Mouse (Mus musculus) CH12.LX (cell line): ENCODE results near the gene Ager. TPM values are rescaled to one million over a fixed set of nuclear protein-coding genes. Genes with fewer than 3 reads are reported as not detected.

Experiments used
- DNase-seq: peaks from one replicate; pipeline ENCODE4 v3.0.0-alpha.2; 2013; ENCODE audit errors: extremely low read depth
- H3K27ac ChIP-seq: 2 replicates; pipeline ENCODE4 v1.5.1; 2012; ENCODE audit warnings: low read depth, mild to moderate bottlenecking, control low read depth, moderate library complexity; ENCODE audit not compliant: insufficient read depth
- H3K27me3 ChIP-seq: replicated peaks from 2 replicates; pipeline ENCODE3; 2012; ENCODE audit warnings: inconsistent platforms
- H3K36me3 ChIP-seq, 2 experiments: replicated peaks in 1 of 2; 2 replicates each; pipeline versions ENCODE3 to v1.6.1; 2012; ENCODE audit warnings: inconsistent platforms in 1 of 2, low read length in 1 of 2, mild to moderate bottlenecking in 1 of 2, mixed read lengths in 1 of 2, moderate library complexity in 1 of 2; ENCODE audit not compliant: control insufficient read depth in 1 of 2, insufficient read depth in 1 of 2
- H3K4me1 ChIP-seq, 2 experiments: 2 replicates each; pipeline ENCODE4 v1.6.1; 2012; ENCODE audit warnings: inconsistent platforms in 1 of 2, moderate library complexity in 1 of 2; ENCODE audit not compliant: insufficient read depth in 2 of 2, control insufficient read depth in 1 of 2
- H3K4me2 ChIP-seq: 2 replicates; pipeline ENCODE4 v1.6.1; 2012; ENCODE audit warnings: low read depth, mild to moderate bottlenecking, control low read depth; ENCODE audit not compliant: poor library complexity, insufficient read depth, severe bottlenecking
- H3K4me3 ChIP-seq, 3 experiments: fragments of 150-350 bp in 1 of 3; sonication (generic) in 1 of 3; replicated peaks in 1 of 3; 2 replicates each; pipeline versions ENCODE3 to v1.5.1; 2011 to 2012; ENCODE audit warnings: low read depth in 2 of 3, low read length in 2 of 3, mild to moderate bottlenecking in 2 of 3, moderate library complexity in 2 of 3, control low read depth in 1 of 3, improper control_type of control experiment in 1 of 3, inconsistent platforms in 1 of 3, mixed read lengths in 1 of 3; ENCODE audit not compliant: poor library complexity in 1 of 3
- H3K79me2 ChIP-seq: replicated peaks from 2 replicates; pipeline ENCODE4 v1.6.1; 2012; ENCODE audit warnings: mild to moderate bottlenecking, moderate library complexity; ENCODE audit not compliant: control insufficient read depth, poor library complexity, insufficient read depth, severe bottlenecking; ENCODE audit errors: extremely low read depth
- H3K9ac ChIP-seq: 2 replicates; pipeline ENCODE4 v1.6.1; 2012; ENCODE audit warnings: low read depth, mild to moderate bottlenecking, control low read depth, moderate library complexity; ENCODE audit not compliant: insufficient read depth
- H3K9me3 ChIP-seq: replicated peaks from 2 replicates; pipeline ENCODE3; 2012; ENCODE audit warnings: low read length, inconsistent platforms, mixed read lengths
- BHLHE40 ChIP-seq: IDR thresholded peaks from 2 replicates; pipeline ENCODE4 v1.6.1; 2011; ENCODE audit warnings: mild to moderate bottlenecking, low read depth, low read length, improper control_type of control experiment
- CHD1 ChIP-seq: IDR thresholded peaks from 2 replicates; pipeline ENCODE4 v1.6.1; 2012; ENCODE audit warnings: low read depth, low read length, improper control_type of control experiment, inconsistent platforms
- CHD2 ChIP-seq: IDR thresholded peaks from 2 replicates; pipeline ENCODE4 v1.6.1; 2011; ENCODE audit warnings: low read length, improper control_type of control experiment
- CTCF ChIP-seq, 2 experiments: IDR thresholded peaks in 1 of 2; conservative IDR thresholded peaks in 1 of 2; 2 replicates each; pipeline ENCODE4 v1.5.1; 2011 to 2012; ENCODE audit warnings: low read depth in 2 of 2, low read length in 2 of 2, improper control_type of control experiment in 1 of 2, inconsistent platforms in 1 of 2, mild to moderate bottlenecking in 1 of 2, moderate library complexity in 1 of 2
- E2F4 ChIP-seq: IDR thresholded peaks from 2 replicates; pipeline ENCODE4 v1.6.1; 2011; ENCODE audit warnings: low read depth, low read length, improper control_type of control experiment; ENCODE audit not compliant: insufficient replicate concordance
- ELF1 ChIP-seq: IDR thresholded peaks from 2 replicates; pipeline ENCODE4 v1.6.1; 2014; ENCODE audit warnings: low read depth, mild to moderate bottlenecking, inconsistent platforms, low read length, improper control_type of control experiment
- EP300 ChIP-seq: IDR thresholded peaks from 2 replicates; pipeline ENCODE4 v1.6.1; 2011; ENCODE audit warnings: low read length, improper control_type of control experiment
- ETS1 ChIP-seq: conservative IDR thresholded peaks from 2 replicates; pipeline ENCODE4 v1.6.1; 2012; ENCODE audit warnings: low read depth, mild to moderate bottlenecking, inconsistent platforms, low read length, improper control_type of control experiment, moderate library complexity
- GABPA ChIP-seq: IDR thresholded peaks from 2 replicates; pipeline ENCODE4 v1.6.1; 2012; ENCODE audit warnings: low read depth, low read length, improper control_type of control experiment, inconsistent platforms; ENCODE audit not compliant: insufficient replicate concordance
- HCFC1 ChIP-seq: IDR thresholded peaks from 2 replicates; pipeline ENCODE4 v1.6.1; 2012; ENCODE audit warnings: low read depth, mild to moderate bottlenecking, inconsistent platforms, low read length, improper control_type of control experiment
- IRF4 ChIP-seq: IDR thresholded peaks from 2 replicates; pipeline ENCODE4 v1.6.1; 2014; ENCODE audit warnings: low read depth, mild to moderate bottlenecking, inconsistent platforms, low read length, improper control_type of control experiment
- JUN ChIP-seq: IDR thresholded peaks from 2 replicates; pipeline ENCODE4 v1.6.1; 2011; ENCODE audit warnings: low read depth, mild to moderate bottlenecking, low read length, improper control_type of control experiment, moderate library complexity; ENCODE audit not compliant: insufficient read depth
- JUND ChIP-seq: conservative IDR thresholded peaks from 2 replicates; pipeline ENCODE4 v1.6.1; 2011; ENCODE audit warnings: low read depth, low read length, improper control_type of control experiment
- KAT2A ChIP-seq: IDR thresholded peaks from 2 replicates; pipeline ENCODE4 v1.6.1; 2012; ENCODE audit warnings: low read length, improper control_type of control experiment, inconsistent platforms; ENCODE audit not compliant: insufficient replicate concordance
- MAFK ChIP-seq: IDR thresholded peaks from 2 replicates; pipeline ENCODE4 v1.6.1; 2011; ENCODE audit warnings: low read length, improper control_type of control experiment; ENCODE audit not compliant: insufficient replicate concordance
- MAX ChIP-seq: IDR thresholded peaks from 2 replicates; pipeline ENCODE4 v1.6.1; 2011; ENCODE audit warnings: low read length, improper control_type of control experiment
- MAZ ChIP-seq: IDR thresholded peaks from 2 replicates; pipeline ENCODE4 v1.6.1; 2012; ENCODE audit warnings: low read depth, mild to moderate bottlenecking, inconsistent platforms, low read length, improper control_type of control experiment, moderate library complexity
- MEF2A ChIP-seq: IDR thresholded peaks from 2 replicates; pipeline ENCODE4 v1.6.1; 2014; ENCODE audit warnings: low read depth, mild to moderate bottlenecking, inconsistent platforms, low read length, improper control_type of control experiment, borderline replicate concordance
- MXI1 ChIP-seq: IDR thresholded peaks from 2 replicates; pipeline ENCODE4 v1.6.1; 2011; ENCODE audit warnings: mild to moderate bottlenecking, low read depth, low read length, improper control_type of control experiment
- MYC ChIP-seq: IDR thresholded peaks from 2 replicates; pipeline ENCODE4 v1.6.1; 2011; ENCODE audit warnings: low read depth, mild to moderate bottlenecking, improper control_type of control experiment, low read length
- NELFE ChIP-seq: IDR thresholded peaks from 2 replicates; pipeline ENCODE4 v1.6.1; 2011; ENCODE audit warnings: low read depth, low read length, improper control_type of control experiment
- NRF1 ChIP-seq: IDR thresholded peaks from 2 replicates; pipeline ENCODE4 v1.6.1; 2014; ENCODE audit warnings: low read depth, mild to moderate bottlenecking, inconsistent platforms, low read length, improper control_type of control experiment, moderate library complexity
- PAX5 ChIP-seq: IDR thresholded peaks from 2 replicates; pipeline ENCODE4 v1.6.1; 2012; ENCODE audit warnings: low read length, inconsistent platforms, mixed read lengths
- POLR2A ChIP-seq: IDR thresholded peaks from 2 replicates; pipeline ENCODE4 v1.6.1; 2011; ENCODE audit warnings: low read depth, mild to moderate bottlenecking, improper control_type of control experiment, low read length
- POLR2AphosphoS2 ChIP-seq: IDR thresholded peaks from 2 replicates; pipeline ENCODE4 v1.6.1; 2011; ENCODE audit warnings: low read depth, low read length, improper control_type of control experiment
- RAD21 ChIP-seq: IDR thresholded peaks from 2 replicates; pipeline ENCODE4 v1.6.1; 2011; ENCODE audit warnings: low read depth, mild to moderate bottlenecking, low read length, improper control_type of control experiment, moderate library complexity
- RCOR1 ChIP-seq: conservative IDR thresholded peaks from 2 replicates; pipeline ENCODE4 v1.6.1; 2012; ENCODE audit warnings: low read depth, mild to moderate bottlenecking, inconsistent platforms, low read length, improper control_type of control experiment
- SIN3A ChIP-seq: IDR thresholded peaks from 2 replicates; pipeline ENCODE4 v1.6.1; 2012; ENCODE audit warnings: low read length, improper control_type of control experiment, inconsistent platforms
- SMC3 ChIP-seq: IDR thresholded peaks from 2 replicates; pipeline ENCODE4 v1.6.1; 2011; ENCODE audit warnings: low read depth, low read length, improper control_type of control experiment
- TBP ChIP-seq: conservative IDR thresholded peaks from 2 replicates; pipeline ENCODE4 v1.6.1; 2011; ENCODE audit warnings: low read depth, low read length, improper control_type of control experiment
- TCF12 ChIP-seq: IDR thresholded peaks from 2 replicates; pipeline ENCODE4 v1.6.1; 2014; ENCODE audit warnings: low read depth, mild to moderate bottlenecking, inconsistent platforms, low read length, improper control_type of control experiment
- UBTF ChIP-seq: IDR thresholded peaks from 2 replicates; pipeline ENCODE4 v1.6.1; 2012; ENCODE audit warnings: low read depth, mild to moderate bottlenecking, inconsistent platforms, low read length, improper control_type of control experiment, moderate library complexity
- USF1 ChIP-seq: IDR thresholded peaks from 2 replicates; pipeline ENCODE4 v1.6.1; 2014; ENCODE audit warnings: low read depth, mild to moderate bottlenecking, inconsistent platforms, low read length, improper control_type of control experiment
- USF2 ChIP-seq: conservative IDR thresholded peaks from 2 replicates; pipeline ENCODE4 v1.6.1; 2011; ENCODE audit warnings: low read depth, low read length, improper control_type of control experiment
- ZC3H11A ChIP-seq: IDR thresholded peaks from 2 replicates; pipeline ENCODE4 v1.6.1; 2012; ENCODE audit warnings: low read depth, mild to moderate bottlenecking, inconsistent platforms, low read length, improper control_type of control experiment
- ZKSCAN1 ChIP-seq: IDR thresholded peaks from 2 replicates; pipeline ENCODE4 v1.6.1; 2012; ENCODE audit warnings: low read depth, inconsistent platforms, low read length, improper control_type of control experiment, borderline replicate concordance
- ZMIZ1 ChIP-seq: IDR thresholded peaks from 2 replicates; pipeline ENCODE4 v1.6.1; 2012; ENCODE audit warnings: low read depth, mild to moderate bottlenecking, inconsistent platforms, low read length, improper control_type of control experiment
- ZNF384 ChIP-seq: IDR thresholded peaks from 2 replicates; pipeline ENCODE4 v1.6.1; 2012; ENCODE audit warnings: low read depth, low read length, improper control_type of control experiment, inconsistent platforms
- dilution Hi-C: fragments of 300-500 bp; cut with MboI; formaldehyde crosslinking; loops from 2 replicates; pipeline ENCODE4 v1.14.3; 2020; ENCODE audit warnings: low sequenced_read_pairs; ENCODE audit not compliant: extremely low pct_unique_long_range_greater_than_20kb, extremely low pct_ligation_motif_present
- in situ Hi-C: fragments of 300-500 bp; cut with MboI; formaldehyde crosslinking; loops from 3 replicates; pipeline ENCODE4 v1.14.3; 2019; ENCODE audit warnings: low sequenced_read_pairs, low pct_ligation_motif_present, low pct_unique_long_range_greater_than_20kb, mixed read lengths
- polyA plus RNA-seq: library from polyadenylated mRNA; unstranded; fragments of >175 nt; gene quantifications from 2 replicates; pipeline ENCODE4 v1.2.1, GENCODE M21; 2012; ENCODE audit warnings: low read depth; ENCODE audit not compliant: insufficient read length
- total RNA-seq, 2 experiments: library from RNA; depleted of rRNA; stranded (reverse); fragments of 300-350 nt in 1 of 2; fragments of >200 nt in 1 of 2; gene quantifications; 2 replicates each; pipeline ENCODE4 v1.2.3; 2012 to 2014

Gene Ager
- total and polyA plus RNA-seq, 3 experiments = 0.55 to 3.5 (median 0.81) TPM

- H3K4me3 ChIP-seq = peak within 1 kb of the TSS; percentile 51 to 88 (median 82)
- H3K9me3 ChIP-seq = no peaks in the 10 kb centered on the region
- H3K27me3 ChIP-seq = no peaks in the 10 kb centered on the region
- DNase-seq = peak; percentile 60
- in situ Hi-C loops (no loop called here), dilution Hi-C loops (no loop called here)
- peaks cover 8 to 47% of the 10 kb centered on the region in 2 experiments; a peak in 2 of 4 replicates for H3K4me1 ChIP-seq
- peak within 1 kb of the TSS; percentile 67 for H3K9ac ChIP-seq
- peak within 1 kb of the TSS; percentile 73 for H3K4me2 ChIP-seq
- no peak for TF ChIP-seq EP300
- no peak for TF ChIP-seq CHD1
- TF ChIP-seq ZMIZ1 = peak; percentile 59; the same call in 1 of the 2 replicates
- TF ChIP-seq MXI1 = peak; percentile 72
- TF ChIP-seq RAD21 = no peak
- no peak for TF ChIP-seq BHLHE40
- peak; percentile 85 for TF ChIP-seq ELF1
- peak; percentile 58; the same call in 1 of the 2 replicates for TF ChIP-seq NELFE
- TF ChIP-seq MAFK = no peak
- peak; percentile 24; the same call in 1 of the 2 replicates for TF ChIP-seq ETS1
- TF ChIP-seq CHD2 = peak; percentile 75
- TF ChIP-seq CTCF (conservative IDR thresholded peaks at IDR 0.05 in 1 of 2, IDR thresholded peaks at IDR 0.05 in 1 of 2; ENCODE audit: low read depth in 2 of 2, low read length in 2 of 2) = no peak
- 0 out of 2 replicates have a peak, but pooled peaks have one; percentile 33 for TF ChIP-seq TBP
- TF ChIP-seq MAZ = peak; percentile 75
- TF ChIP-seq PAX5 = no peak
- TF ChIP-seq TCF12 = peak; percentile 47; the same call in 1 of the 2 replicates
- TF ChIP-seq MYC = no peak
- TF ChIP-seq POLR2AphosphoS2 = no peak
- TF ChIP-seq SIN3A = peak; percentile 92; the same call in 1 of the 2 replicates
- TF ChIP-seq KAT2A = no peak
- TF ChIP-seq GABPA = no peak
- TF ChIP-seq USF1 = no peak
- TF ChIP-seq POLR2A = peak; percentile 65
- no peak for TF ChIP-seq JUND
- TF ChIP-seq JUN = no peak
- no peak for TF ChIP-seq RCOR1
- no peak for TF ChIP-seq MEF2A
- peak; percentile 49; the same call in 1 of the 2 replicates for TF ChIP-seq IRF4
- no peak for TF ChIP-seq USF2
- no peak for TF ChIP-seq UBTF
- TF ChIP-seq HCFC1 = peak; percentile 68
- no peak for TF ChIP-seq MAX
- TF ChIP-seq ZNF384 = no peak
- no peak for TF ChIP-seq NRF1
- TF ChIP-seq E2F4 = no peak
- no peak for TF ChIP-seq ZKSCAN1
- no peak for TF ChIP-seq ZC3H11A
- TF ChIP-seq SMC3 = no peak
- H3K36me3 ChIP-seq = peaks cover 6 to 15% of the 10 kb centered on the region in 2 experiments
- peak within 1 kb of the TSS; percentile 85 for H3K27ac ChIP-seq
- no peaks in the 10 kb centered on the region; the same call in 1 of the 2 replicates for H3K79me2 ChIP-seq
These were observed 8.0 kb upstream of the Ager start, which contains the start of gene Gpsm3 for GRCm38 (mm10) chr17:34589681-34590101. Gene Gpsm3 (plus strand): TSS chr17:34589806.
